Mouse (Mus musculus): ENCODE data around the gene Acad10. TPM values are rescaled to one million over a fixed set of nuclear protein-coding genes. Genes with fewer than 3 reads are reported as not detected.
"Not testable (repeated sequence)": the region's sequence is repeated elsewhere in the genome, so short reads cannot be mapped to it uniquely, and the experiment has no call there.

The Acad10 gene
- 1 to 10 TPM in 2 of 3 experiments, under 1 TPM in 1; 0.93 to 5.7 (median 5.6) TPM for polyA plus RNA-seq (2017; shearing (Covaris generic))

- ATAC-seq = peak; percentile 83
Observed at GRCm38 (mm10) chr5:121660059-121660896, at the start of gene Acad10, which contains the start of gene Brap. Acad10 (minus strand) TSS chr5:121660514. Brap (plus strand) TSS chr5:121660563.

- ATAC-seq = no peak
Observed at GRCm38 (mm10) chr5:121704512-121705248, 44.4 kb upstream of the Acad10 start.

- no peak for ATAC-seq
Observed at GRCm38 (mm10) chr5:121703341-121703740, 43.0 kb upstream of the Acad10 start.

- ATAC-seq = no peak
Observed at GRCm38 (mm10) chr5:121701111-121701769, 40.9 kb upstream of the Acad10 start.

GRCm38 (mm10) chr5:121700496-121700895 lies 40.2 kb upstream of the Acad10 start:
- ATAC-seq = no peak

GRCm38 (mm10) chr5:121699891-121700290 lies 39.6 kb upstream of the Acad10 start:
- ATAC-seq = no peak

GRCm38 (mm10) chr5:121696761-121697160 lies 36.4 kb upstream of the Acad10 start:
- ATAC-seq = no peak

GRCm38 (mm10) chr5:121692897-121693296 lies 32.6 kb upstream of the Acad10 start:
- ATAC-seq = no peak

GRCm38 (mm10) chr5:121691436-121691835 lies 31.1 kb upstream of the Acad10 start:
- not testable (repeated sequence) for ATAC-seq

GRCm38 (mm10) chr5:121690482-121691211 lies 30.3 kb upstream of the Acad10 start:
- ATAC-seq = no peak

- no peak for ATAC-seq
Observed at GRCm38 (mm10) chr5:121686113-121686898, 26.0 kb upstream of the Acad10 start.

- ATAC-seq = no peak
Observed at GRCm38 (mm10) chr5:121685495-121685894, 25.2 kb upstream of the Acad10 start.

- no peak for ATAC-seq
Observed at GRCm38 (mm10) chr5:121682250-121682649, 21.9 kb upstream of the Acad10 start.

GRCm38 (mm10) chr5:121670412-121670811 lies 10.1 kb upstream of the Acad10 start:
- ATAC-seq = no peak

- no peak for ATAC-seq
Observed at GRCm38 (mm10) chr5:121668411-121668810, 8.1 kb upstream of the Acad10 start.

- ATAC-seq = no peak
Observed at GRCm38 (mm10) chr5:121667067-121667466, 6.8 kb upstream of the Acad10 start.

GRCm38 (mm10) chr5:121664971-121665370 lies 4.7 kb upstream of the Acad10 start:
- ATAC-seq = no peak

GRCm38 (mm10) chr5:121664078-121664477 lies 3.8 kb upstream of the Acad10 start:
- no peak for ATAC-seq

GRCm38 (mm10) chr5:121663456-121663855 lies 3.1 kb upstream of the Acad10 start:
- no peak for ATAC-seq

GRCm38 (mm10) chr5:121661494-121661893 lies 1.2 kb upstream of the Acad10 start:
- no peak for ATAC-seq

GRCm38 (mm10) chr5:121660897-121661254 lies 562 bp upstream of the Acad10 start:
- peak; percentile 55 for ATAC-seq

- ATAC-seq = not testable (repeated sequence)
Observed at GRCm38 (mm10) chr5:121657656-121658055, 2.7 kb downstream of the Acad10 start.
